Mouse (Mus musculus) R1 (cell line): ENCODE measurements around the gene 1600014C10Rik.

Experiments used
- DNase-seq: peaks from one replicate; pipeline ENCODE4 v3.0.0-alpha.2; 2018; ENCODE audit warnings: low read depth, low spot score

Gene 1600014C10Rik

DNA sequence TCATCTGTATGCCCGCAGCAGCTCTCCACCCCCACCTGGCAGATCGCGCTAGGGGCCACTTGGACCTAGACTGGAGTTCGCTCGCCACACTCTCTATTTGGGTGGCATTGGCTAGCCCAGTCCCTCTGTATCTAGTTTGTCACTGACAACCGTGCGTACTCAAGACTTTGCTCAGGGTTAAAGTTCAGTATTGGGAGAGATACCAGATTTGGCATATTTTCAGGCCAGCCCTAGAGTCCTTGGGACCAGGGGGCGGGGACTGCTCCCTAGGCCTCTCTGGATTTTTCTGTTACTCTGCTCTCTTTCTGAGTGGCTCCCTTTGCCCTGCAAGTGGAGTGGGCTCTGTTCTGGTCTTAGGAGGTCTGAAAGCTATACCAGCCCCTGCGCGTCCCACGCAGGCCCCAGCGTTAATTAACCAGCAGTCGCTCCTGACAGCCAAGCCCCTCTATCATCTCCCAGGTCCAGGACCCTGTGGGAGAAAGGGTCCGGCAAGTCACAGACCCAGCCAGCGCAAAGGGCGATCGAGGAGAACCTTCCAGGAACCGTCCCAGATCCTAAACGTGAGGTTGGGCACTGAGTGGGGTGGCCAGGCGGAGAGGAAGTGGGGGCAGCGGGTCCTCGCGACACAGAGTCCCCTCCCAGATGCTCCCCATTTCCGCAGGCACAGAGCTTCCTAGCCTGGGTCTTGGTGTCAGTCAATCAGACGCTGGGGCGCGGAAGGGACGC lies at the start of gene 1600014C10Rik:
Gene 1600014C10Rik (plus strand): TSS at position 256 of the 726 bp plus-strand sequence.
- peak; percentile 49 for DNase-seq

DNA sequence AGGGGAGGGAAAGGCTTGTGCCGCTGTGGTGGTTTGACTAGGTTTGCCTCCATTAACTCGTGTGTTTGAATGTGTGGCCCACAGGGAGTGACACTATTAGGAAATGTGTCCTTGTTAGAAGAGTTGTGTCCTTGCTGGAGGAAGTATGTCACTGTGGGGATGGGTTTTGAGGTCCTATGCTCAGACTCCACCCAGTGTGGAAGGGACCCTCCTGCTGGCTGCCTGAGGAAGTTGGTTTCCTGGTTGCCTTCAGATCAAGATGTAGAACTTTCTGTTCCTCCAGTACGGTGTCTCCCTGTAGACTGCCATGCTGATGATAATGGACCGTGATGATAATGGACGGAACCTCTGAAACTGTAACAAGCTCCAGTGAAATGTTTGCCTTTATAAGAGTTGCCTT lies 48.5 kb upstream of the 1600014C10Rik start:
- DNase-seq: no peak

DNA sequence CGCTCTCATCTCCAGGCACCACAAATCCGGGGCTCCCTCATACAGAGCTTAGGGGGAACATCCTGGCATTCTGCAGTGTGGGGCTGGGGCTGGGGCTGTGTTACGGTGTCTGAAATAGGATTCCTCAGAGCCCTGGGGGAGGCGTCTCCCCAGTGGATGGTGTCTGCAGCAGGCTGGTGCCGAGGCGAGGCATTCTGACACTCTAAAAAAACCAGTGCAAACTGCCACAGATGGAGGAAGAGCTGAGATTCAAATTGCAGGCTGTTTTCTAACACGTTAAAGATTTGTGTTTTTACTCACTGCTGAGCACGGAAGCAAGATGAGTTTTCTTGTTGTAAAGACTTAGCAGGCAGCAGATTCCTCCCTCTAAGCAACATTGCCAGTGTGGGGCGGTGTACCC lies 42.7 kb upstream of the 1600014C10Rik start:
- no peak for DNase-seq

DNA sequence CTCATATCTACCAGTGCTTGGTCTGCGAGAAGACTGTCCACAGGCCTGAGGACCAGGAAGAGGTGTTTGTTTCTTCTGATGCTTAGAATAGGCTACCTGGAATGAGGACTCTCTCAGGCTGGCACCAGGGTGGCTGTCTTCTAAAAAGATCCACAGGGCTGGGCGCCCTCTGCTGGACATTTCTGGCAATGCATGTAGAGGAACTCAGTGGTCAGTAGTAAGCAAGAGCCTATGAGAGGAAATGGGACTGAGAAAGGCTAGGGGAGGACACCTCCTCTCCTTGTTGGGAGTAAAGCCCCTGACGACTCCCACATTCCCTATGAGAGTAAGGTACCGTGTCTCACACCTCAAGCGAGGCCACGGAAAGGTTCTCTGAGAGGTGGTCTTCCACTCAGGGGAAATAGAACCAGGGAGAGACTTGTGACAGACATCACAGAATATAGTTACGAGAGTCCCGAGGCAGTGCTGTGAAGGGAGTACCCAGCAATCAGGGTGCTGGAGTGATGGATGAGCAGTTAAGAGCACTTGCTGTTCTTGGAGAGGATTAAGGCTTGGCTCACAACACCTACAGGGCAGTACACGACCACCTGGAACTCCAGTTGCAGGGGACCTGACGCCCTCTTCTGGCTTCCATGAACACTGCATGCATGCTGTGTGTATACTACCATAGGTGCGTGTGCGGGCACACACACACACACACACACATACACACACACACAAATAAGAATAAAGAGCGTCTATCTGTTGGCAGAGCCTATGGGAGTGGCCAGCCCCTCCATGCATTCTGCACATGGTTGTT lies 41.1 kb upstream of the 1600014C10Rik start:
- DNase-seq: peak; percentile 90

DNA sequence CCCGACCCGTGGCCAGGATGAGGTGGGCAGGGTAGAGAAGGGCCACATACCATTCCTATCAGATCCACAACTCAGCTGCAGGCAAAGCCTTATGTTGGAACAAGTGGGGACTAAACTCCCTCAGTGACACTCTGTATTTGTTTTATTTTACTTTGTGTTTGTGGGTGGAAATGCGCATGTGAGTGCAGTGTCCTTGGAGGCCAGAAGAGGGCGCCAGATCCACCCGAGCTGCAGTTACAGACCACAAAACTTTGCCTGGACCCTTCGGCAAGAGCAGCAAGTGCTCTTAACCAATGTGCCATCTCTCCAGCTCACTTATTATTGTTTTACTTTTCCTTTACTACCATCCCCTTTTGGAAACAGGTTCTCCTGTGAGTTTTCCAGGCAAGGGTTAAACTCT lies 35.5 kb upstream of the 1600014C10Rik start:
- peak; percentile 31 for DNase-seq

DNA sequence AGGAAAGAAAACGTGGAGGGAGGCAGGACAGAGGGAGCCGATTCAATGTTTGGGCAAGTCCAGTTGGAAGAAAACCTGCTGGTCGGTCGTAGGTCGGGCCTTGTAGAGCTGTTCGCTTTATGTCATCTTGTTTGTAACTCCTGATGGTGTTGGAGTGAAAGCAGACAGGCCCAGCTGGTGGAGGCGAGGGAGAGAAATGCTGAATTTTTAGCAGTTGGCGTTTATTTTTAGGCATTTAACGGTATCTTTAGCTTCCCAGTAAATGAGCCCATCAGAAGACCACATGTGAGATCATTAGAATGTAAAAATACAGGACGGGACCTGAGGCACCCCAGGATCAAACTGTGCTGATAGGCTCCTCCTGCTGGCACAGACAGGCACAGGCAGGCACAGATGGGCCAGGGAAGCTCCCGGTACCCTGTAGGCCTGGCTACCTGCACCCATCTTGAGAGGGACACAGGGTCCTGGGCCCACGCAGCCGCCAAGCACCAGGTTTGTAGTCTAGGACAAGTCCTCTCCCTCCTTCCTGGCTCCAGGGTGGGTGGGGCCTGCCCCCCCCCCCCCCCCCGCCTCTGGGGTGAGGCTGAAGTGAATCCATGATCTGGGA lies 31.2 kb upstream of the 1600014C10Rik start:
- DNase-seq: no peak

DNA sequence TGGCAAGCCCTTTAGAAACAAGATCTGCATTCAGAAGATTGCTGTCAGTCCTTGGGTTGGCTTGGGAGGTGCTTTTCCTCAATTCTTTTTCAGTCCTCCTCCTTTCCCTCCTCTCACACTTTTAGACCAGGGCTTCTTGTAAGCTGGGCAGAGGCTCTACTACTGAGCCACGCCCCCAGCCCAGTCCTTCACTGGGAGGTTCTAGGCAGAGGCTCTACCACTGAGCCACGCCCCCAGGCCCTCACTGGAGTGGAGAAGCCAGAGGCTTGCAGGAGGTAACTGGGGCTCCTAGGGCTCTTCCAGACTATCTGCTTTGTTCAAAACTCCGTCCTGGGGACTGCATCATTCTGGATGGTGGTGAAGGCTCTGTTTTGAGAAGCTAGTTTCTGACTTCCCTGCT lies 30.4 kb upstream of the 1600014C10Rik start:
- peak; percentile 63 for DNase-seq

DNA sequence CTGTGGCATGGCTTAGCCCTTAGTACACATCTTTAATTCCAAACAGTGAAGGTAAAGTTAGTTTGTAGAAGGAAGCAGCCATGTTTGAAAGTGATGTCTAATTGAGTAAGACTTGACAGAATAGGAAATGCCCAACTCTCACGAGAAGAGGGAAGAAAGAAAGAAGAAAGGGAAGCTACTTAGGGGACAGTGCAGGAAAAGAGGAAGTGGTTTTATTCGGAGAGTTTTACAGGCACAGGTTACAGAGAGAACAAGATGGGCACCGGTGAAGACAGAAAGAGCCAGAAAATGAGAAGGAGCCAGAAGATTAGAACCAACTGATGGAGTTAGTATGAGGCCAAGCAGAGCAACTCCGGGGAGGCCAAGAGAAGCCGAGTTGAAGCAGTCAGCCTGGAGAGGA lies 27.2 kb upstream of the 1600014C10Rik start:
- DNase-seq: no peak

DNA sequence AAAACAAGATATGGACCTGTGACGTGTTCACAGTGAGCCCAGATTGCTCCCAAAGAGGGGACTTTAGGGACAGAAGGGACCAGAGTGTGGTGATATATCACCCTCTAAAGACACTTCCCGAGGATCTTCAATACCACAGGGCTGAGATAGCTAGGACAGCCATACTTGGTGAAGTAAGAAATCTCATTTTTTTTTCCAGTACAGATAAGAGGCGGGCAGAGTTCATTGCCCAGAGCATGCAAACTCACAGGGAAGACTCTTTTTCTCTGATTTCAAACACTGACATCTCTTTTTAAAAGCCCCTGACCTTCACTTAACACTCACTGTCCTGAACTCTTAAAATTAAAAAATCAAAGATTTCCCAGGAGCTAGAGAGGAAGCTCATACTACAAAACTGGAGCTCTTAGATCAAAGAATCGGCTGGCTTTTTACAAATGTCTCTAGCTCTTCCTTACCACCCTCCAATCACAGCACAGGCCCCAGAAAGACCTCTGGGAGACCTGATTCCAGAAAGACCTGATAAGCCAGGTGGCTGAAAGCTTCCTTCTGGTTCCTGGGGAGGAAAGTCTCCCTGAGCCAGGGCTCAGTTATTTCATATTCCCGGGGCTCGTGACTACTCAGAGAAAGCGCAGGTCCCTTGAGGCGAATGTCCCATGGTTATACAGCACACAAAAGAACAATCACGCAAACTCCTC lies 24.1 kb upstream of the 1600014C10Rik start:
- DNase-seq: no peak

DNA sequence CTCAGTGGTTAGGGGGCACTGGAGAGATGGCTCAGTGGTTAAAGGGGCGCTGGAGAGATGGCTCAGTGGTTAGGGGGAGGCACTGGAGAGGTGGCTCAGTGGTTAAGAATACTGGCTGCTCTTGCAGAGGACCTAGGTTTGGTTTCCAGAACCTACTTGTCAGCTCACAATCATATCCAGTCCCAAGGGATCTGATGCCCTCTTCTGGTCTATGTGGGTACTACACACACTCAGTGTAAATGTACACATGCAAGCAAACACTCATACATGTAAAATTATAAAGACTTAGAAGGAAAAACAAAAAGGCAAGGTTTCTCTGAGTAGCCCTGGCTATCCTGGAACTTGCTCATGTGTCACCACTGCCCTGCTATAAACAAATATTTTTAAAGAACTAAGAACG lies 21.6 kb upstream of the 1600014C10Rik start:
- peak; percentile 82 for DNase-seq

DNA sequence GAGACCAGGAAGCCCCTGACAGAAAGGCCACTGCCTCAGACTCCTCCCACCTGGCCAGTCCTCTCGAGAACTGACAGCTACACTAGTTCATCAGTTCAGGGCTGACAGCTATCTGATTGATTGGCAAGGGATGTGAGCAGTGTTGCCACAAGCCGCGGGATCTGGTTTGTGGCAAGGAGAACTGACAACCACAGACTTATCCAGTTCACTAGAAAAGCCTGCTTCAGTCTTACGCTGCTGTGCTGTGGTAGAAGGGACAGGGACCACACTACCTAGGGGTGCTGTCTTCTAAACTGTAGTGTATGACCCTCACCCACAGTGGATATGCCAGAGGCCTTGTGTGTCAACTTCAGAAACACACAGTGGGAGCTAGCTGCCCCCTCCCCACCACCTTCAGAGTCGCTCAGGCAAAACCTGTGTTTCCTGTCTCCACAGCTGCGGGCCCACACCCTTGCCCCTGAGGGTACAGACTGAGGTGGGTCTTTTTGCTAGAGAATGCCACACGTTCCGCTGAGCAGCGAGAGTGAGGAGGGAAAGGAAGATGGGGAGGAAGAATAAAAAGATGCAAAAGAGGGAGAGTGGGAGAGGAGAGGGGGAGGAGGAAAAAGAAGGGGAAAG lies 19.5 kb upstream of the 1600014C10Rik start:
- no peak for DNase-seq

DNA sequence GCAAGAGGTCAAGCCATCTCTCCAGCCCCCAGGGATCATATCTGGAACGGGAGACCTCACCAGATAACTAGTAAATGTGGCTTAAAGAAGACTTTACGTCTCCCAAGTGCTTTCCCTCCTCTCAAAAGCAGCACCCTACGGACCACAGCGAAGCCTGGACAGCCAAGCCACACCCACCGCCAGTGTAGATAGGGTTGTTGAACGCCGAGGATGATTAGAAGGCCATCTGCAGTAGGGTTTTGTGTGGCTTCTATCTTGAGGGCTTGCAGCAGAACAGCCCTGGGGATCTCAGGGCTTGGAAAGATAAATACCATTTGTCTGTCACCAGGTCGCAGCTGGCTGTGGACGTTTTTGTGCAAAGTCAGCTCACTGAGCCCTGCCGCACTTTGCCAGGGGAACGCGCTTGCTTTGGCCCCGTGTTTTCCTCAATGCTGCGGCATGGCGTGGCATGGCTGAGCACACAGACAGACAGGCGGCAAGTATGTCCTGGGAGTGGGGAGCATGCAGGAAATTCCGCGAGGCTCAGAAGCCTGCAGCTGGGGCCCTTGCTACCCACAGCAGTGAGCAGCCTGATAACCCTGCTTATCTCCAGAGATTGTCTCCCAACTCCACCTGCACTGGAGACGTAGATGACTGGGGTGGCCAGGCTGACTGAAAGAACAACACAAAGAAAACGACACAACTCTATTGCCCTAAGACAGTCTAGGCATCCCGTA lies 15.9 kb upstream of the 1600014C10Rik start:
- DNase-seq: peak; percentile 35

DNA sequence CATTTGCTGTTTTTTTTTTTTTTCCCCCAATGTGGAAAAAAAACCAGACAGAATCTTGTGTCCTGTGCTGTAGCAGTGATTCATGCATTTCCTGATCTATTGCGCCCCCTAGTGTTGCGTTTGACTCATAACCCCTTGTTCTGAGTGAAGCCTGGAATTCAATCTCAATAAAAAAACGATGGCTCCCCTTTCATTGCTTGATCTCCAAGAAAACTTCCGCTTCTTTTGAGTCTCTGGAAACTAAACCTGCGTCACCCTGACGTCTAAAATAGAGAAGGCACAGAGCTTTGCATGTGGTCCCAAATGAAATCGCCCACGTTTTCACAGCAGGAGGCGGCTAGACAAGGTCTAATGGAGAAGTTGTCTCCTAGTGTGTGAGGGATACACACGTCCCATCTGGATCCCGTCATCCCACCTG lies 15.3 kb upstream of the 1600014C10Rik start:
- peak; percentile 83 for DNase-seq

DNA sequence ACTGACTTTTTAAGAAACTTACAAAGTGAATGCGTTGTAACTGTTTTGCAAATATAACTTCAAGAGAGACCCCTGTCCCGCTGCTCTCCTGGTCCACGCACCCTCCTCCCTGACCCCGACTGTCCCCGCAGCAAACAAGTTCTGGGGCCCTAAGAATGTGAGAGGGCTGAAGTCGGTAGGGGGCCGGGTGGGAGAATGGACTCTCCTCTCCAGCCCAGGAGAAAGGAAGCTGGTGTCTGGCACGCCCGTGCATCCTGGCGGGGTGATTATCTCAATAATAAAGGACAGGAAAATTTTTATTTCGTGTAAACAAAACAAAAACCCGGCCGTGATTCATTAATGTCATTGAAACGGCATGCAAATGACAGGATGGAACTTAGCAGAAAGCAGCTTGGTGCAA lies 9.1 kb upstream of the 1600014C10Rik start:
- peak; percentile 72 for DNase-seq

DNA sequence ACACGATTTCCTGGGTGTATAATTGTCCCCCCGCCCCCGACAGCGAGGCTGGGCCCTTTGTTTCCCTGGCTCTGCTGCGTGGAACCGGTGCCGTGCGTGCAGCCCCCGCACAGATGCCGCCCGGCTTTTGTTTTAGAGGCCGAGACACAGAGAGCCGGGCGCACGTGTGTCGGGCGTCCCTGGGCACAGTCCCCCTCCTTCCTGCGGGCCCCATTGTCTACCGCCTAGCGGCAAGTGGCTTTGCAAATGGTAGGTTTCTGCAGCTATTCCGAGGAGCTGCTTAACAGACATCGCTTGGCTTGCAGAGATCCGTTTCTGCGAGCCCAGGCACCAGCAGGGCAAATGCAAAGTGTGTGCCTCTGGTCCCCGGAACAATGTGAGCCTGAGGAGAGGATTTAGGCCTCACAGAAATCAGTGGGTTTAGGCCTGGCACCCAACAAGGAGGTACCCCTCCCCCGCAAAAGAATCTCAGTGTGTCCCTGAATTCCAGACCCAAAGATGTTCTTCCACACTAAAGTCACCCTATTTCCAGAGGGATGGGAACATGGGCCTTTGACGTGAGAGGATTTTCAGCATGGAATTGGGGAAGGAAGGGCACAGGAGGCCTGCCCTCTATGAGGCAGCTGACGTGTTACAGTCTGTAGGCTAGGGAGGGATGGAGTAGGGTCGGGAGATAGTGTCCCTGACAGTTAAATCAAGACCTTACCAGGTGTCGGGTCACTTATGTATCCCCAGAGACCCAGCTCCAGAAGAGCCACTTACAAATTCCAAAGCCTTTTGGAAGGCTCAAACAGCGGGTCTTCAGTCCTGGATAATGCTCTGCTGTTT lies 8.5 kb upstream of the 1600014C10Rik start:
- DNase-seq: peak; percentile 67

DNA sequence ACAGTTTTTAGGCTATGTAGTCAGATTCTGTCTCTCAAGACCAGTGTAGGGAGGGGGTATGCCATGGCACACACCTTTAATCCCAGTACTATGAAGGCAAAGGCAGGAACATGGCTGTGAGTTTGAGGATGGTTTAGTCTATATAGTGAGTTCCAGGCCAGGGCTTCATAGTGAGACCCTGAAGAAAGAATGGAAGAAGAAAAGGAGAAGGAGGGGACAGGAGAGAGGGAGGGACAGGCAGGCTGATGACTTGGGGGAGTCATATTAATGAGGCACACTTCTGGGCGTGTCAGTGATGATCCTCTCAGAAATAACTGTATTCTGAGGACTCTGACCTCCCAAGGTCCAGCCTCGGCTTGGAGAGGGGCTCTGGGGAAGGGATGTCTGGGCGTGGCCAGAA lies 7.0 kb upstream of the 1600014C10Rik start:
- DNase-seq: no peak

DNA sequence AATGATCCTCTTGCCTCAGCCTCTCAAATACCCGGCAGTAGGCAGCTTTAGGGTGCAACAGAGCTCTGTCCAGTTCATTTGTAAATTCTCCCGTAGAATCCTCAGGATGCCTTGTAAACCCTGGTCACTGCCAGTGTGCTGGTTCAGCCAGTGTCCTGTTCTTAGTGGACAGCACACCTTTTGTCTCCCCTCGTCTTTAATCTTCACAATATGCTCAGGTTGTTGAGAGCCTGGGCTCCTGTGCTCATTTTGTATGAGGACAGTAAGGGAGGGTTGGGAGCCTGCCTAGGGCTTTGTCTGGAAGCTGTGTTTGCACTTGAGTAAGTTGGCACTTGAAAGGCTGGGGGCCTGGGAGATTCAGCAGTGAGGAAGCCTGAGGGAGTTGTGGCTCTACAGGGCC lies 3.1 kb upstream of the 1600014C10Rik start:
- no peak for DNase-seq

DNA sequence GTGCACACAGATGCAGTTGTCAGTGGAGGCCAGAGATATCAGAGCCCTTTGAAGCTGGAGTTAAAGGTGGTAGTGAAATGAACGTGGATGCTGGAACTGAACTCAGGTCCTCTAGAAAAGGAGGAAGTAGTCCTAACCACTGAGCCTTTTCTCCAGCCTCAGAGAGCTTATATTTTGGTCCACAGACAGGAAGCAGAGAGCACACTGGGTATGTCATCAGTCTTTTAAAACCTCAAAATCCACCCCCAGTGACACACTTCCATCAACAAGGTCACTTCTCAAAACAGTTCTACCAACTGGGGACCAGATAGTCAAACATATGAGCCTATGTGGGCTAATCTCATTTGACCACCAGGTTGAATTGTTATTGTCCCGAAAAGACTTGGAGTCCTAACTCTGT lies 1.7 kb upstream of the 1600014C10Rik start:
- DNase-seq: no peak

DNA sequence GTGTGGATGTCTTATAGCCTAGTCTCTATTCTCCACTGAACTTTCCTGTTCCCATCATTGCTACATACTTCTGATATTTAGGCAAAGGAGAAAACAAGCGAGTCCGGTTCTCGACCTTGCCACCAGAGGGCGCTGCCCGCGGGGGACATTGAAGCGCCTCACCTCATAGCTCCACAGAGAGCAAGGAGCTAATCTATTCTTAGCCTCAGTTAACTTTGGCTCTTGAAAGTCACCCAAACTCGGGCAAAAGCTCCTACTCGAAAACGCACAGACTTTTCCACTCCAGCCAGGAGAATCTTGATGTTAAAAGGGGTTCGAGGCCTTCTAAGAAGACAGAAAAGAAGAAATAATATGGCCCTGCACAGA lies 438 bp upstream of the 1600014C10Rik start:
- DNase-seq: peak; percentile 84
